Mouse (Mus musculus): ENCODE results near the gene Cyp4v3.

- no peak for TF ChIP-seq POLR2A (IDR thresholded peaks at IDR 0.05; ENCODE audit: borderline replicate concordance, extremely low read depth, low read depth, low read length)
- no peak for TF ChIP-seq CTCF (IDR thresholded peaks at IDR 0.05; ENCODE audit: insufficient read depth, low read length)
These were observed 48.3 kb upstream of the Cyp4v3 start for GRCm38 (mm10) chr8:45381075-45381962.

Measured in lung, adult 2 months (tissue).